Mouse (Mus musculus): ENCODE data around the gene Tgfbr2. TPM values are rescaled to one million over a fixed set of nuclear protein-coding genes. Genes with fewer than 3 reads are reported as not detected.
A peak's percentile ranks its signal among the peaks of the same experiment; 100 is the strongest.

Gene Tgfbr2
- total RNA-seq, 2 experiments from 2014 or later, result 56.8 to 60.9 TPM

DNA sequence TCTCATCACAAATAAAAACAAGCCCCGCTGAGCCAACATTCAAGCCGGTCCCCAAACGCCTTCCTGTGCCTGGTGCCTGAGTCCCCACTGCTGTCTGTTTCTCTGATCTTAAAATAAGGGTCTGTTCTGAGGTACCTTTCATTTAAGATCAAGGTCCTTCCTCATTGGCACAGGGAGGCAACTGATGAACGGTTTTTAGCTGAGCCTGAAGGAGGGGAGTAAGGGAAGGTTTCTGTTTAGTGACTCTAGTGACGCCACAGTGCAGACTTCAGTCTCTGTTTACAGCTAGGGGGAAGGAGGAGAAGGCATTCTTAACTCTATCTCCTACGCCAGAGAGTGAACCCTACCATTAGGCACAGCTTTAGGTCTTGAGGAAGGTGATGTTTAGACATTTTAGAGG is 11.3 kb downstream of the Tgfbr2 start:
- intact Hi-C loops (cut with DNase I), result no loop called here
- no peak for DNase-seq

GRCm38 (mm10) chr9:116162866-116163374 is 12.2 kb downstream of the Tgfbr2 start:
- no peak for DNase-seq
- intact Hi-C loops (cut with DNase I), result no loop called here

- intact Hi-C loops (cut with DNase I), result no loop called here
- no peak for DNase-seq
Measured at GRCm38 (mm10) chr9:116160860-116161259, 14.3 kb downstream of the Tgfbr2 start.

- intact Hi-C loops (cut with DNase I), result no loop called here
- no peak for DNase-seq
Measured at GRCm38 (mm10) chr9:116160067-116160466, 15.1 kb downstream of the Tgfbr2 start.

- no peak for DNase-seq
- intact Hi-C loops (cut with DNase I), result no loop called here
Measured at GRCm38 (mm10) chr9:116156501-116156900, 18.7 kb downstream of the Tgfbr2 start.

DNA sequence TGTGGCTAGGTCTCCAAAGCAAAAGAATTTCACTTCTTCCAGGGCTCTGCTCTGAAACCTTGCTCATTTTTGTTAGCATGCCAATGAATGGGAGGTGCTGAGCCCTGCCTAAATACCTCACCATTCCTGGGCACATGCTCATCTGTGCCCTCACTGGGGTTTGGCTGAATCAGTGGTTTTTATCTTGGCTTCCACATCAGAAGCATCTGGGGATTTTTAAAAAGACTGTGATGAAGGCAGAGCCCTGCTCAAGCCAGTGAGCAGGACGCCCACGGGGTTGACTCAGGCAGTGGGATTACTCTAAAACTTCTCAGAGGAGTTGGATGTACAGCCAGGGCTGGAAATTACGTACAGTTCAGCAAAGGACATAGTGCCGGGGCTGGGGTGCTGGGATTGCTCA is 22.3 kb downstream of the Tgfbr2 start:
- DNase-seq, result no peak
- intact Hi-C loops (cut with DNase I), result no loop called here

DNA sequence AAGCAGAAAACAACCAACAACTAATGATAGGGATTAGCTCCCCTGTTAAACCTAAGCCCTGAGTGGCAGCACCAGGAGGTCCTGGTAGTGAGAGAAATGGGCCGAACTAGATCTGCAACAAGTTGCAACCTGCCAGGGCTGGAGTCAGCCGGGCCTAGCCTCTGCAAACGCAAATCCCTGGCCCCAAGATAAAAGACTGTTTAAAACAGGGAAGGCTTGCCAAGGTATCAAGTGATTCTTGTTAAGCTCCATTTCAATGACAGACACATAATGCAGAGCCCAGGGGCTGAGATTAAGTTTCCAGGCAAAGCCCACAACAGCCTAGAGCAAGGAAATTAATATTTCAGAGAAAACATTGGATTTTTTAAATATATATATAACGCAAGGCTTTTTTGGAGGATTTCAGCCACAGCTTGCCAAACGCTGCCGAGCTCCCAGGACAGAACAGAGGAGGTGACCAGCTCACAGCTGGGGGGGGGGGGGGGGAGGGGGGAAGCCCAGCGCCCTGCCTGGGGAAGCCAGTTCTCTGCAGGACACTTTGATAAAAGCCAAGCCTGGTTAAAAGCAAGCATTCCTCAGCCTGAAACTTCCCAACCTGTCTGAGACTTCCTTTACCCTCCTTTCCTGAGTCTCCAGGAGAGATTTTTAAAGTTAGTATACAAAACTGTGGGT is 24.3 kb downstream of the Tgfbr2 start:
- intact Hi-C loops (cut with DNase I), result no loop called here
- peak in 1 of 2 experiments; percentile 42 for DNase-seq

- no peak for DNase-seq
- intact Hi-C loops (cut with DNase I), result no loop called here
Measured at GRCm38 (mm10) chr9:116148809-116149208, 26.4 kb downstream of the Tgfbr2 start.

DNA sequence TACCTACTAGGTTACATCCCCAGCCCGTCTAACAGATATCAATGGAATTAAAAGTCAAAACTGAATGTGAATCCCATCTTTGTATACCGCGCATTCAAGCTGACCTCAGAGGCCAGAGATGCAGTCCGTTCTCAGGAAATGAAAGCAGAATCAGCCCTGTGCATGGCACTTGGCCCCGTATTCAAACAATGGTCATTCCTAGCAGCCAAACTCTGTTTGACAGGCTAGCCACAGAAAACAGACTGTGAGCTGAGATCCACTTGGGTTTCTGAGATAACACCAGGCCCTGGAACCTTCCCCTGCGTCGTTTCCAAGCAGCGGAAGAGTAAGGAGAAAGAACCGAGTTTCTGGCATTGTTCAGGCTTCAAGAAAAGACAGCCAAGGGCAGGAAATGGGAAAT is 28.9 kb downstream of the Tgfbr2 start:
- DNase-seq, result peak; percentile 57 to 63
- intact Hi-C loops (cut with DNase I), result loop anchor here (2.0 kb wide), 1 partner anchor 27 kb away; no protein-coding TSS in a partner anchor

DNA sequence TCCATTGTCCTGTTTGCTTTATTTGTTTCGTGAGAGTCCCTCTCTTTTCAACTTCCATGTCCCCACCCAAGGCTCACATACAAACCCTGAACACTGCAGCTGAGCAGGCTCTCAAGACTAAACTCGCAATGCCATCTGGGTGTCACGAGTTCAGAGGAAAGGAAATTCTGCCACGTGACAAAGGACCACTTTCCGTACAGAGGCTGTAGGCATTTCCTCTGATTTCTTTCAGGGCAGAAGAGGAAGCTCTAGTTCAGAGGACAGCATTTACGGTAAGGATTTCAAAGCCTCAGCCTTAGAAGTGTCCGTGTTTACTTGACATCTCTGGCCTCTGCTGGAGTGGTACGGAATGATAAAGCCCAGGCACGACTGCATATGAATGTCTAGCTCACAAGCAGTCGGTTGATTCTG is 29.9 kb downstream of the Tgfbr2 start:
- intact Hi-C loops (cut with DNase I), result no loop called here
- peak; percentile 20 to 46 for DNase-seq

- intact Hi-C loops (cut with DNase I), result no loop called here
- DNase-seq, result no peak
Measured at GRCm38 (mm10) chr9:116140422-116140821, 34.7 kb downstream of the Tgfbr2 start.

- no peak for DNase-seq
- intact Hi-C loops (cut with DNase I), result no loop called here
Measured at GRCm38 (mm10) chr9:116139549-116139948, 35.6 kb downstream of the Tgfbr2 start.

DNA sequence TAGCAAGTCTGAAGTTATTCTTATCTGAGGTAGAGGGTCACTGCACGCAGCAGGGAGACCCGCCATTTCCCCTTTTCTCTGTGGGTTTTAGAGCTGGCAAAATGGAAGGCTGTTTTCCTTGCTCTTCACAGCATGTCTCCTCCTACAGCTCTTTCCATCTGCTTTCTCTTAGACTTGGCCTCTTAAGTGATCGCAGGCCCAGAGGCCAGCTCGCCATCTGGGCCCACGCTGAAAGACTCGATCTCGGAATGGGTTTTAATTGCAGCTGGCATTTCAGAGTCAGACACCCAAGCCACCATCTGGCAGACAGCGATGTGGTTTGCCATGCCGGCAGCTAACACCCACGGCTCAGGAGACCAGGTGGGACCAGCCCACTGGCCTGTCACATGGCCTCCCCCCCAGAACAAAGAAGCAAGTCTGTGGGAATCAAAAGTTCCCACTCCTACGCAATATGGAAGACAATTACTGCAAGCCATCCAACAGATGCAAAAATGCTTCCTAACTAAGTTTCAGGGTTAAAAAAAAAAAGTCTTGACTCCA is 36.5 kb downstream of the Tgfbr2 start:
- no peak for DNase-seq
- intact Hi-C loops (cut with DNase I), result no loop called here

DNA sequence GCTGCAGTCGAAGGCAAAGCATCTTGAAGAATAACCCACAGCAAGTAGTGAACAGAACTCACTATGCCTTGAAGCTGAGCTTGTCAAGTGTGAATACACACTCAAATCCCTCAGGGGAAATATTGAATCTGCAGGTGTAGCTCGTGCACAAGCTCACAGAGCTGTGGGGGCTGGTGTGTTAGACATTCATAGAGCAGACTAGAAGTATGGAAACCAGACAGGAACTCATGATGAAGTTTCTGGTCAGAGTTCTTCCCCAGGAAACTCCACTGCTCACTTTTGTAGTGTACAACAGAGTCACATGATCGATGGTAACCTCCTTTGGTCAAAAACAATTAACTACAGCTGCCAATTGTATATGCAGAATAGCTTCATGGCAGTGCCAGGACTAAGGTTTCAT is 37.5 kb downstream of the Tgfbr2 start:
- intact Hi-C loops (cut with DNase I), result no loop called here
- DNase-seq, result no peak

- intact Hi-C loops (cut with DNase I), result no loop called here
- no peak for DNase-seq
Measured at GRCm38 (mm10) chr9:116136811-116137210, 38.3 kb downstream of the Tgfbr2 start.

- DNase-seq, result no peak
- intact Hi-C loops (cut with DNase I), result no loop called here
Measured at GRCm38 (mm10) chr9:116136146-116136545, 39.0 kb downstream of the Tgfbr2 start.

DNA sequence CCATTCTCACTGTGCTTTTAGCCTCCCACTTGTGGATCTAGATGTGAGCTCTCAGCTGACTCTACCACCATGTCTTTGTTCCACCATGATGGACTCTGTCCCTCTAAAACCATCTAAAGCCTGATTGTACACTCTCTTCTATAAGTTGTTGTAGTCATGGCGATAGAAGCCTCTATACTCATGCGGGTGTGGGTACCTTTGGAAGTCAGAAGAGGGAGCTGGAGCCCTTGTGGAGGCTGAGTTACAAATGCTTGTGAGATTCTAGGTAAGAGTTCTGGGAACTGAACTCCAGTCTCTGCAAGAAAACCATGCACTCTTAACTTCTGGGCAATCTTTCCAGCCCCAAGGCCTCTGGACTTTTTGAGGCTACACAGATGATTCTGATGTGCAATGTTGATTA is 40.7 kb downstream of the Tgfbr2 start:
- no peak for DNase-seq
- intact Hi-C loops (cut with DNase I), result no loop called here

GRCm38 (mm10) chr9:116133312-116133980 is 41.7 kb downstream of the Tgfbr2 start:
- intact Hi-C loops (cut with DNase I), result no loop called here
- DNase-seq, result no peak

- intact Hi-C loops (cut with DNase I), result no loop called here
- no peak for DNase-seq
Measured at GRCm38 (mm10) chr9:116128886-116129285, 46.3 kb downstream of the Tgfbr2 start.

- DNase-seq, result no peak
- intact Hi-C loops (cut with DNase I), result no loop called here
Measured at GRCm38 (mm10) chr9:116128311-116128710, 46.8 kb downstream of the Tgfbr2 start.

DNA sequence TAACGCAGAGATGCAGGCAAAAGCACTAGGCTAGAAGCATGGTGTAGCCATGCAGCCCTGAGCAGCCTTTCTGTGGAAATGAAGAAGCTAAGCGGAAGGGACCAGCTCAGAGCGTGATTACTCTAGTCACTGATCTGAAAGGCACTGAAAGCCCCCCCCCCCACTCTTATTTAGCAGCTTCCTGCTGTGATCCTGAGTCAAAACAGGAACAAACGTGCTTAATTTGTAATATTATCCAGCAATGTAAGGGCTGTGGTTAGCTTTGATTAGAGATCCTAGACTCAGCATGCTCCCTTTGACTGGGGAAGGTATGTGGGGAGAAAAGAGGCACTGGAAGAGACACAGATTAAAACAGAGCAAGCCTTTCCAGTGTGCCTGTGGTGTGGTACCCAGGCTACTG is 48.7 kb downstream of the Tgfbr2 start:
- intact Hi-C loops (cut with DNase I), result no loop called here

More for the DNA sequence above, 48.7 kb downstream of the Tgfbr2 start:
- DNase-seq, result no peak

Measured in heart, postnatal 10 days (tissue).